ENCODE assay signal across 7 mouse cellular contexts in genomic region chr5:43948111-43948743, GRCm38 (mm10). TPM values are rescaled to one million over a fixed set of nuclear protein-coding genes. Genes with fewer than 3 reads are reported as not detected.
DNase-seq lines count a peak whose midpoint lies in the region; ATAC-seq lines count a peak whose summit lies in the region.

No protein-coding gene starts in this region.

- DNase-seq in adrenal gland, adult 18-20 months (ENCODE audit: low spot score in 2 of 2): peak; percentile 21 to 46
- DNase-seq in embryo, embryonic 10 days (ENCODE audit: low spot score): peak; percentile 81
- peak; percentile 92 for DNase-seq in heart, adult 11 months
- peak; percentile 67 for DNase-seq in liver, embryonic 11.5 days (ENCODE audit: low spot score)
- peak; percentile 88 to 90 for DNase-seq in spleen, postnatal 36 days (ENCODE audit: low spot score in 2 of 2)

- peak overlapping the region; percentile 48 for H3K4me2 ChIP-seq in intestine, embryonic 16.5 days (ENCODE audit: low read depth, low read length)
- H3K4me2 ChIP-seq in liver, embryonic 11.5 days: peak overlapping the region; percentile 76

- WGBS in intestine, embryonic 16.5 days: under 1% methylated on average over 27 of the region's 27 CpGs
- 2% methylated on average over 27 of the region's 27 CpGs for WGBS in liver, embryonic 11.5 days

- H3K36me3 ChIP-seq in intestine, embryonic 16.5 days (ENCODE audit: control insufficient read depth, insufficient read depth, low read length): no peaks in the 10 kb centered on the region
- no peaks in the 10 kb centered on the region for H3K36me3 ChIP-seq in liver, embryonic 11.5 days (ENCODE audit: control insufficient read depth, insufficient read depth, low read length)

- H3K27ac ChIP-seq in intestine, embryonic 16.5 days (ENCODE audit: low read length): peak overlapping the region; percentile 87
- no peak overlapping the region; the same call in 1 of the 2 replicates for H3K27ac ChIP-seq in liver, embryonic 11.5 days (ENCODE audit: low read depth, low read length)

- no peaks in the 10 kb centered on the region for H3K9me3 ChIP-seq in intestine, embryonic 16.5 days (ENCODE audit: control insufficient read depth, low read length)
- H3K9me3 ChIP-seq in liver, embryonic 11.5 days (ENCODE audit: control insufficient read depth, low read length): no peaks in the 10 kb centered on the region

- H3K27me3 ChIP-seq in intestine, embryonic 16.5 days (replicated peaks; ENCODE audit: control insufficient read depth, insufficient read depth, low read length): no peaks in the 10 kb centered on the region
- H3K27me3 ChIP-seq in liver, embryonic 11.5 days (replicated peaks; ENCODE audit: control insufficient read depth, insufficient read depth, low read length): no peaks in the 10 kb centered on the region

- peak; percentile 98 for ATAC-seq in intestine, embryonic 16.5 days
- ATAC-seq in liver, embryonic 11.5 days (replicated peaks; ENCODE audit: low FRiP score): peak; percentile 94
- ATAC-seq in monocyte, adult 5-6 weeks (replicated peaks; ENCODE audit: insufficient number of reproducible peaks, low FRiP score, low TSS enrichment, poor library complexity, severe bottlenecking): peak; percentile 50

- peak overlapping the region; percentile 50 for H3K9ac ChIP-seq in intestine, embryonic 16.5 days (ENCODE audit: low read depth, low read length)
- peak overlapping the region; percentile 40; the same call in 1 of the 2 replicates for H3K9ac ChIP-seq in liver, embryonic 11.5 days (ENCODE audit: low read depth, low read length)

- peak overlapping the region; percentile 29 for H3K4me3 ChIP-seq in intestine, embryonic 16.5 days (ENCODE audit: low read length)
- peak overlapping the region; percentile 43 for H3K4me3 ChIP-seq in liver, embryonic 11.5 days (ENCODE audit: low read depth, low read length)

- peaks cover 11% of the 10 kb centered on the region; the same call in 1 of the 2 replicates for H3K4me1 ChIP-seq in intestine, embryonic 16.5 days (ENCODE audit: control insufficient read depth, insufficient read depth, low read length)
- peaks cover 9% of the 10 kb centered on the region for H3K4me1 ChIP-seq in liver, embryonic 11.5 days (replicated peaks; ENCODE audit: control insufficient read depth, insufficient read depth, low read length)

RNA-seq across cellular contexts. Expression of gene Fgfbp1, which starts 33.4 kb away (rescaled TPM):
- total RNA-seq in adrenal gland, adult 18-20 months (2021): not detected
- 135 and 144 TPM in 2 replicates for polyA plus RNA-seq in intestine, embryonic 16.5 days (2015; fragmentation: Nextera tagmentation; extraction: Ambion mirVana)
- polyA plus RNA-seq in liver, embryonic 11.5 days (2014; fragmentation: Nextera tagmentation; extraction: Ambion mirVana): not detected in 2 replicates
- total RNA-seq in monocyte, adult 5-6 weeks (2017): not detected in 3 replicates

RNA-seq across cellular contexts. Expression of gene Gm7879, which starts 35.3 kb away (rescaled TPM):
- 10 to 100 TPM; 13.8 to 16.5 TPM for total RNA-seq in adrenal gland, adult 18-20 months (2021)
- not detected in 2 replicates for polyA plus RNA-seq in intestine, embryonic 16.5 days (2015; fragmentation: Nextera tagmentation; extraction: Ambion mirVana)
- polyA plus RNA-seq in liver, embryonic 11.5 days (2014; fragmentation: Nextera tagmentation; extraction: Ambion mirVana): not detected in 2 replicates
- total RNA-seq in monocyte, adult 5-6 weeks (2017): 3.2 to 11.3 TPM in 2 of 3 replicates, not detected in the other

Comparison
In these comparisons a context has a peak if more than half of its experiments do, and no peak if none do; other contexts are left out.
1. DNase-seq: peak in every context shown above with its lines; median percentile 92 in heart, adult 11 months; 89 in spleen, postnatal 36 days; 81 in embryo, embryonic 10 days; 67 in liver, embryonic 11.5 days; 34 in adrenal gland, adult 18-20 months.